Mouse (Mus musculus) heart, postnatal 0 days (tissue): ENCODE measurements around the gene Mvb12b.

Source experiments
- CTCF ChIP-seq: IDR thresholded peaks from 2 replicates; pipeline ENCODE4 v1.5.1; 2016; ENCODE audit warnings: antibody characterized with exemption, control low read depth, low read depth
- EP300 ChIP-seq: IDR thresholded peaks from 2 replicates; pipeline ENCODE4 v1.6.1; 2016; ENCODE audit warnings: antibody characterized with exemption, low read depth

DNA sequence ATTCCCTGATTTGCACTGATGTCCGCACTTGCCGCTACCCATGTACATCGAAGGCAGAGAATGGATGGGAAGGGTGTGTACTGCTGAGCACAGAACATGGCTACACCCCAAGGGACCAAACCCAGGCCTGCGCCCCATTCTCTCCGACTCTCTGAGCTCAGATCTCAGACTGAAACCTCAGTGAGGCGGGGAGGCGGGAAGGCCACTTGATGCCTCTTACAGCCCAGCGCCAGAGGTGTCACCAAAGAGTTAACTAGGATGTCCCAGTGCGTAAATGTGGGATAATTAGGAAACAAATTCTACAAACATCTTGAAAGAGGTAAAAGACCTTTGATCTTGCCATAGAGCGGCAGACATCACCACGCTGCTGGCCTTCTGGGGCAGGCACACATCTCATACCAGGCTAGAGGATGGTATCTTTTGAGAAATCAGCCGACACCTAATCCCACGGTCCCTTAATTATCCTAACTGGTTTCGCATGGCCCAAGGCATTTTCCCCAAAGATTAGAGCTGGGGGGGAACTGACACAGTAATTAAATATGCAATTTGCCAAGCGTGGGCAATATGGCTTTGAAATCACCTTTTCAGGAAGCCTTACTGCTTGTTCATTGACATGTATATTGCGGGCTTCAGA lies 181.9 kb downstream of the Mvb12b start:
- no peak for TF ChIP-seq CTCF
- TF ChIP-seq EP300, result no peak
